Mouse (Mus musculus) large intestine, adult 2 months (tissue): Measurements from ENCODE around the gene Pnmt. TPM values are rescaled to one million over a fixed set of nuclear protein-coding genes. Genes with fewer than 3 reads are reported as not detected.

Source experiments
- DNase-seq: peaks from one replicate; pipeline ENCODE4 v3.0.0-alpha.2; 2012; ENCODE audit warnings: low read depth, low spot score
- WGBS: fragments of 180-500 bp; shearing (Covaris S2); methylation state at CpG from one replicate; pipeline ENCODE4 v1.1.7; 2018; 5-methylcytosine and 5-hydroxymethylcytosine counted together
- polyA plus RNA-seq: library from polyadenylated mRNA; depleted of rRNA; stranded (reverse); fragments of >200 nt; gene quantifications from 2 replicates; pipeline ENCODE4 v1.2.3, GENCODE M21; 2012

Gene Pnmt
- polyA plus RNA-seq, 1 experiment: not detected

GRCm38 (mm10) chr11:98356625-98357394 is 29.4 kb upstream of the Pnmt start:
- WGBS: 20% methylated on average over 7 of the region's 7 CpGs
- DNase-seq: no peak

- 7% methylated on average over 13 of the region's 13 CpGs for WGBS
- DNase-seq: no peak
Observed at GRCm38 (mm10) chr11:98357396-98358160, 28.7 kb upstream of the Pnmt start.

GRCm38 (mm10) chr11:98358161-98359083 is 27.8 kb upstream of the Pnmt start, which contains the start of gene Stard3:
Gene Stard3, plus strand, starts transcription at chr11:98358368.
- DNase-seq: no peak
- under 1% methylated on average over 60 of the region's 60 CpGs for WGBS

GRCm38 (mm10) chr11:98360866-98361521 is 25.3 kb upstream of the Pnmt start:
- 67% methylated on average over 9 of the region's 9 CpGs for WGBS
- DNase-seq: no peak

GRCm38 (mm10) chr11:98363817-98364216 is 22.4 kb upstream of the Pnmt start:
- no peak for DNase-seq
- 26% methylated on average over 5 of the region's 5 CpGs for WGBS

- no peak for DNase-seq
- WGBS: 33% methylated on average over 5 of the region's 5 CpGs
Observed at GRCm38 (mm10) chr11:98364410-98364809, 21.8 kb upstream of the Pnmt start.

- DNase-seq: no peak
- 66% methylated on average over 10 of the region's 10 CpGs for WGBS
Observed at GRCm38 (mm10) chr11:98366290-98366689, 20.0 kb upstream of the Pnmt start.

- 73% methylated on average over 10 of the region's 10 CpGs for WGBS
- no peak for DNase-seq
Observed at GRCm38 (mm10) chr11:98367171-98367862, 18.9 kb upstream of the Pnmt start.

GRCm38 (mm10) chr11:98367863-98368186 is 18.4 kb upstream of the Pnmt start:
- no peak for DNase-seq
- 78% methylated on average over 7 of the region's 7 CpGs for WGBS

GRCm38 (mm10) chr11:98369337-98369736 is 16.9 kb upstream of the Pnmt start:
- no peak for DNase-seq
- WGBS: 73% methylated on average over 6 of the region's 6 CpGs

GRCm38 (mm10) chr11:98370588-98370987 is 15.7 kb upstream of the Pnmt start:
- 96% methylated on average over 2 of the region's 2 CpGs for WGBS
- no peak for DNase-seq

- WGBS: 70% methylated on average over 10 of the region's 10 CpGs
- no peak for DNase-seq
Observed at GRCm38 (mm10) chr11:98371556-98372240, 14.6 kb upstream of the Pnmt start.

- DNase-seq: no peak
- 4% methylated on average over 2 of the region's 2 CpGs for WGBS
Observed at GRCm38 (mm10) chr11:98372406-98372805, 13.8 kb upstream of the Pnmt start.

- WGBS: 93% methylated on average over 6 of the region's 6 CpGs
Observed at GRCm38 (mm10) chr11:98373244-98373643, 13.0 kb upstream of the Pnmt start.

GRCm38 (mm10) chr11:98374266-98374665 is 12.0 kb upstream of the Pnmt start:
- DNase-seq: no peak
- 90% methylated on average over 8 of the region's 8 CpGs for WGBS

More at GRCm38 (mm10) chr11:98373244-98373643, 13.0 kb upstream of the Pnmt start:
- DNase-seq: no peak

GRCm38 (mm10) chr11:98376756-98377155 is 9.5 kb upstream of the Pnmt start:
- no peak for DNase-seq
- WGBS: 79% methylated on average over 5 of the region's 5 CpGs

GRCm38 (mm10) chr11:98377787-98378186 is 8.5 kb upstream of the Pnmt start:
- no peak for DNase-seq
- 84% methylated on average over 11 of the region's 11 CpGs for WGBS

GRCm38 (mm10) chr11:98379379-98379778 is 6.9 kb upstream of the Pnmt start:
- WGBS: 87% methylated on average over 7 of the region's 7 CpGs
- no peak for DNase-seq
